Mouse (Mus musculus): ENCODE data around the gene Insrr. TPM values are rescaled to one million over a fixed set of nuclear protein-coding genes. Genes with fewer than 3 reads are reported as not detected.

Insrr gene
- polyA plus RNA-seq, 2 experiments: 0.22 to 1.4 TPM

DNA sequence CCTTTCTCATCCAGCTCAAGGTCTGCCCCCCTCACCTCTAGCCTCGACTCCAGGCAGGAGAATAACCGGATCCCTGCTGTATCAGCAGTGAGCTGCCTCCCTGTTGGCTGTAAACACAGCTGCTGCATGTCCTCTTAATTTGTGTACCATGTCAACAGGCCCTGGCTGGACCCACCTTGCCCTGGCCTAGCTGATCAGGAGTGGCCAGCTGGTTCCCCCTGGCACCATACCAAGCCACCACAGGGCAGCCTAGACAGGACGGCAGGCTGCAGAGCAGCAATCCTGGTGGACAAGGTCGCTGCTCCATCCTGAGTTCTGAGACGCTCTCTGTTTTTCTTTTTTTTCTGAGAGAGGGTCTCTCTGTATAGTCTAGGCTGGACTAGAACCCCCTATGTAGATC is 4.9 kb downstream of the Insrr start:
- no peak for TF ChIP-seq POLR2A (IDR thresholded peaks at IDR 0.05; ENCODE audit: borderline replicate concordance, extremely low read depth, insufficient read depth, insufficient read length)
- H3K9me3 ChIP-seq (ENCODE audit: control insufficient read depth, low read length): no peaks in the 10 kb centered on the region
- no peak overlapping the region for H3K9ac ChIP-seq (ENCODE audit: low read depth, low read length, severe bottlenecking)
- ATAC-seq (ENCODE audit: low FRiP score, low read depth) (no peak), DNase-seq (ENCODE audit: low spot score) (no peak)
- WGBS: 68% methylated on average over 5 of the region's 5 CpGs
- H3K27ac ChIP-seq (replicated peaks; ENCODE audit: low read depth, low read length): no peak overlapping the region
- no peak overlapping the region for H3K4me2 ChIP-seq (replicated peaks; ENCODE audit: low read depth, low read length, severe bottlenecking)
- H3K4me3 ChIP-seq (replicated peaks; ENCODE audit: low read length): no peak overlapping the region
- peaks cover 45% of the 10 kb centered on the region for H3K27me3 ChIP-seq (ENCODE audit: control insufficient read depth, insufficient read depth, low read length)
- H3K4me1 ChIP-seq (ENCODE audit: control insufficient read depth, insufficient read depth, low read length): peaks cover 12% of the 10 kb centered on the region
- no peaks in the 10 kb centered on the region for H3K36me3 ChIP-seq (ENCODE audit: control insufficient read depth, insufficient read depth, low read length)

DNA sequence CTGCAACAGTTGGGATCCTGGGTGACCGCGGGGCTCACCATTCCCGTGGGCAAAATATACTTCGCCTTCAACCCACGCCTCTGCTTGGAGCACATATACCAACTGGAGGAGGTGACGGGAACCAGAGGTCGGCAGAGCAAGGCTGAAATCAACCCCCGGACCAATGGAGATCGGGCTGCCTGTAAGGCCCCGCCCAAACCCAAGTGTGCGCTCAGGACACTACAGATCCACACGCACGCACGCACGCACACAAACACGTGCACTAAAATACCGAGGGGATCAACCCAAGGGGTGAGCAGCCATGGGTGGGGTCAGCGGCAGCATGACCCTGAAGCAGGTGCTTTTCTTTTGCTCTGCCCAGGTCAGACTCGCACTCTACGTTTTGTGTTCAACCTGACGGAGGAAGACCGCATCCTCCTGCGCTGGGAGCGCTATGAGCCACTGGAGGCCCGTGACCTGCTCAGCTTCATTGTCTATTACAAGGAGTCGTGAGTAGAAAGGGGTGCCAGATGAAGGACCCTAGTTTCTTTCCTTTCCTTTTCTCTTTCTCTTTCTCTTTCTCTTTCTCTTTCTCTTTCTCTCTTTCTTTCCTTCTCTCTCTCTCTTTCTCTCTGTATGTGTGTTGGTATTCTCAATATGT is 7.4 kb downstream of the Insrr start:
- no peak overlapping the region for H3K9ac ChIP-seq (ENCODE audit: low read depth, low read length, severe bottlenecking)
- no peak; the same call in 1 of the 2 replicates for ATAC-seq (ENCODE audit: low FRiP score, low read depth)
- WGBS: 5% methylated on average over 26 of the region's 26 CpGs

DNA sequence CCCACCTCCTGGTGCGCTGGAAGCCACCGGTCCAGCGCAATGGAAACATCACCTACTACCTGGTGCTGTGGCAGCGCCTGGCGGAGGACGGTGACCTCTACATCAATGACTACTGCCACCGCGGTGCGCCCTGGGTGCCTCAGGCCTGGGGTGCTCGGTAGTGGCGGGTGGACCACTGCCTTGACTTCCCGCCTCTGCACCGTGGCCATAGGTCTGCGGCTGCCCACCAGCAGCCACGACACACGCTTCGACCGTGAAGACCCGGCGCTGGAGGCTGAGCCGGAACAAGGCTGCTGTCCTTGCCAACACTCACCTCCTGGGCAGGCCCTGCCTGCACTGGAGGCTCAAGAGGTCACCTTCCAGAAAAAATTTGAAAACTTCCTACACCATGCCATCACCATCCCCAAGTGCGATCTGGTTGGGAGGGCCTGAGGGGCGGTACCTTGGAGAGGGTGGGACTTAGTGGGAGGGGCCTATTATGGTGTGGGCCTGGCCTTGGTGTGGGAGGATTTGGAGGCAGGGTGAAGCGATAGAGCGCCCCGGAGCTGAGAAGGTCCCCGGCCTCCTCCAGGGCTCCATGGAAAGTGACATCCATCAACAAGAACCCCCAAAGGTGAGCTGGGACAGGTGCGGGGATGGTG is 12.7 kb downstream of the Insrr start:
- Histone ChIP-seq H3K27me3 (ENCODE audit: control insufficient read depth, insufficient read depth, low read length) (peaks cover 32% of the 10 kb centered on the region), H3K4me3 (replicated peaks; ENCODE audit: low read length) (peak overlapping the region; percentile 21), H3K9ac (ENCODE audit: low read depth, low read length, severe bottlenecking) (no peak overlapping the region), H3K27ac (replicated peaks; ENCODE audit: low read depth, low read length) (no peak overlapping the region), H3K4me1 (ENCODE audit: control insufficient read depth, insufficient read depth, low read length) (no peaks in the 10 kb centered on the region; the same call in 1 of the 2 replicates), H3K4me2 (replicated peaks; ENCODE audit: low read depth, low read length, severe bottlenecking) (peak overlapping the region; percentile 31), H3K36me3 (ENCODE audit: control insufficient read depth, insufficient read depth, low read length) (no peaks in the 10 kb centered on the region), H3K9me3 (ENCODE audit: control insufficient read depth, low read length) (no peaks in the 10 kb centered on the region; the same call in 1 of the 2 replicates)
- 7% methylated on average over 28 of the region's 28 CpGs for WGBS
- no peak for TF ChIP-seq POLR2A (IDR thresholded peaks at IDR 0.05; ENCODE audit: borderline replicate concordance, extremely low read depth, insufficient read depth, insufficient read length)
- peak; percentile 47; the same call in 1 of the 2 replicates for ATAC-seq (ENCODE audit: low FRiP score, low read depth)
- DNase-seq (ENCODE audit: low spot score): no peak

More for the DNA sequence above, 7.4 kb downstream of the Insrr start:
- peak overlapping the region; percentile 39 for H3K4me2 ChIP-seq (replicated peaks; ENCODE audit: low read depth, low read length, severe bottlenecking)
- TF ChIP-seq POLR2A (IDR thresholded peaks at IDR 0.05; ENCODE audit: borderline replicate concordance, extremely low read depth, insufficient read depth, insufficient read length): no peak
- peaks cover 33% of the 10 kb centered on the region for H3K27me3 ChIP-seq (ENCODE audit: control insufficient read depth, insufficient read depth, low read length)
- H3K4me3 ChIP-seq (replicated peaks; ENCODE audit: low read length): peak overlapping the region; percentile 18
- no peak overlapping the region for H3K27ac ChIP-seq (replicated peaks; ENCODE audit: low read depth, low read length)
- H3K9me3 ChIP-seq (ENCODE audit: control insufficient read depth, low read length): no peaks in the 10 kb centered on the region
- H3K36me3 ChIP-seq (ENCODE audit: control insufficient read depth, insufficient read depth, low read length): no peaks in the 10 kb centered on the region
- no peak for DNase-seq (ENCODE audit: low spot score)
- H3K4me1 ChIP-seq (ENCODE audit: control insufficient read depth, insufficient read depth, low read length): no peaks in the 10 kb centered on the region; the same call in 1 of the 2 replicates

DNA sequence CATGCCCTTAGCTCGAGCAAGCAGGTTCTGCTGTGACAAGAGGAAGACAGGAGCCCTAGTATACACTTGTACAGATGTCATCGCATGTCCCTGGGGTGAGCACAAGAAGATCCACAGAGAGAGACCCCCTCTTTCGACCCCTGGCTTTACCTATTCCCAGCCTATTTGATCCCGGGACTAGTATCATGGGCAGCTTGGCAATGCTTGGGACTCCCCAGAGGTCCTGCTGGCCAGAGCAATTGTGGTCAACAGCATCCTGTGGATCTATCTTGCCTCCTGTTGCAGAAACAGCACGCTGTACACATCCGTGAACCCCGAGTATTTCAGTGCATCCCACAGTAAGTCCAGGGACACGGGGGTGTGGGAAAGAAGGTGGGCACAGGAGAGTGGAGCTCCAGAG is 14.5 kb downstream of the Insrr start:
- DNase-seq (ENCODE audit: low spot score) (no peak), ATAC-seq (ENCODE audit: low FRiP score, low read depth) (no peak)
- Histone ChIP-seq H3K27ac (replicated peaks; ENCODE audit: low read depth, low read length) (no peak overlapping the region), H3K9ac (ENCODE audit: low read depth, low read length, severe bottlenecking) (no peak overlapping the region), H3K4me1 (ENCODE audit: control insufficient read depth, insufficient read depth, low read length) (no peaks in the 10 kb centered on the region; the same call in 1 of the 2 replicates), H3K4me3 (replicated peaks; ENCODE audit: low read length) (no peak overlapping the region), H3K27me3 (ENCODE audit: control insufficient read depth, insufficient read depth, low read length) (peaks cover 28% of the 10 kb centered on the region), H3K4me2 (replicated peaks; ENCODE audit: low read depth, low read length, severe bottlenecking) (no peak overlapping the region), H3K36me3 (ENCODE audit: control insufficient read depth, insufficient read depth, low read length) (no peaks in the 10 kb centered on the region), H3K9me3 (ENCODE audit: control insufficient read depth, low read length) (no peaks in the 10 kb centered on the region; the same call in 1 of the 2 replicates)
- WGBS: 83% methylated on average over 8 of the region's 8 CpGs
- TF ChIP-seq POLR2A (IDR thresholded peaks at IDR 0.05; ENCODE audit: borderline replicate concordance, extremely low read depth, insufficient read depth, insufficient read length): no peak

DNA sequence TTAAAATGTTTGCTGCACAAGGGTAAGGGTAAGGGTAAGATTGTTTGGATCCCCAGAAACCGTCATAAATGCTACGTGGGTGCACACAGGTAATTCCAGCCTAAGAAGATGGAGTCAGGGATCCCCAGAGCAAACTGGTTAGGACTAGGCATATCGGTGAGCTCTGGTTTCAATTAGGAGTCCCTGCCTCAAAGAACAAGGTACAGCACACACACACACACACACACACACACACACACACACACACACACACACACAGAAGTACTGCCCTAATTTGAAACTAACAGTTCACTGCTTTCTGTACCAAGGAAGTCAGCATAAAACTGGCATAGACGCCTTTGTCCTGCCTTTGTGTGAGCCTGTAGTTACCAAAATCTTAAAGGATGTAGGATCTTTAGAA is 15.7 kb downstream of the Insrr start:
- no peaks in the 10 kb centered on the region for H3K36me3 ChIP-seq (ENCODE audit: control insufficient read depth, insufficient read depth, low read length)
- no peaks in the 10 kb centered on the region; the same call in 1 of the 2 replicates for H3K4me1 ChIP-seq (ENCODE audit: control insufficient read depth, insufficient read depth, low read length)
- no peak overlapping the region for H3K4me2 ChIP-seq (replicated peaks; ENCODE audit: low read depth, low read length, severe bottlenecking)
- WGBS: 30% methylated on average over 4 of the region's 4 CpGs
- no peaks in the 10 kb centered on the region; the same call in 1 of the 2 replicates for H3K9me3 ChIP-seq (ENCODE audit: control insufficient read depth, low read length)
- H3K27ac ChIP-seq (replicated peaks; ENCODE audit: low read depth, low read length): no peak overlapping the region
- H3K9ac ChIP-seq (ENCODE audit: low read depth, low read length, severe bottlenecking): no peak overlapping the region
- H3K4me3 ChIP-seq (replicated peaks; ENCODE audit: low read length): no peak overlapping the region
- no peak for TF ChIP-seq POLR2A (IDR thresholded peaks at IDR 0.05; ENCODE audit: borderline replicate concordance, extremely low read depth, insufficient read depth, insufficient read length)
- H3K27me3 ChIP-seq (ENCODE audit: control insufficient read depth, insufficient read depth, low read length): peaks cover 28% of the 10 kb centered on the region
- ATAC-seq (ENCODE audit: low FRiP score, low read depth): no peak
- DNase-seq (ENCODE audit: low spot score): no peak
